ENCODE assay signal across 10 mouse cellular contexts in the genomic region with DNA sequence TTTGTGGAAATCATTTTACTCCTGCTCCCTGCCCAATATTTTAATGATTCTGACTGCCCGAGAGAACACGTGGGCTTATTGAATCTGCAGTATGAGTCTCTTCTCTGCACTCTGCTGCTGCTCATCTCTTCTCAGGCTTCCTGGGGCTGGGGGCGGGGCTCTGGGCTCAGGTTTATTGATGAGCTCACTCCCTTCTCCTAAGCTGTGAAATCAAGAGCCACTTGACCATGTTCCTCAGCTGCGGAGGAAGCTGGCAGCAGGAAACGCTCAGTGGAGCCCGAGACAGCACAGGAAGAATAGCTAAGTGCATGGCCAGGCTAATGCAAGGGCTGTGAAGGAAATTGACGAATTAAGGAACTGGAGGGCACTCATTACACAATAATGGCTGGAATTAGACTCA. TPM values are rescaled to one million over a fixed set of nuclear protein-coding genes. Genes with fewer than 3 reads are reported as not detected.
DNase-seq lines count a peak whose midpoint lies in the region; TF ChIP-seq lines count a peak whose summit lies in the region.
"Had no signal": no experiment of that assay in that cellular context is flagged by ENCODE, and none has a peak within 500 bp of the region (broad histone marks: within the 10 kb centered on the region; RNA-seq: fewer than 3 reads in every experiment).

No protein-coding gene starts in this region.

- no peaks in the 10 kb centered on the region for H3K27me3 ChIP-seq in limb, embryonic 10.5 days (ENCODE audit: low read depth, poor library complexity, severe bottlenecking)
- H3K27me3 ChIP-seq: heart, embryonic 15.5 days; lung, embryonic 15.5 days had no signal

- TF ChIP-seq POLR2A in bone marrow macrophage, adult 2 months (IDR thresholded peaks at IDR 0.05; ENCODE audit: borderline replicate concordance, low read depth, low read length) = no peak

- no peak overlapping the region for H3K4me3 ChIP-seq in bone marrow macrophage, adult 2 months (ENCODE audit: insufficient read depth, low read length)
- no peak overlapping the region for H3K4me3 ChIP-seq in limb, embryonic 10.5 days
- H3K4me3 ChIP-seq: heart, embryonic 15.5 days; lung, embryonic 15.5 days had no signal

- no peaks in the 10 kb centered on the region for H3K36me3 ChIP-seq in limb, embryonic 10.5 days
- H3K36me3 ChIP-seq: heart, embryonic 15.5 days; lung, embryonic 15.5 days had no signal

- TF ChIP-seq CTCF in bone marrow macrophage, adult 2 months (IDR thresholded peaks at IDR 0.05; ENCODE audit: low read depth, low read length) = no peak

- peak overlapping the region; percentile 68 for H3K27ac ChIP-seq in bone marrow macrophage, adult 2 months (ENCODE audit: insufficient read depth, low read depth, low read length)
- H3K27ac ChIP-seq in limb, embryonic 10.5 days = no peak overlapping the region
- H3K27ac ChIP-seq: heart, embryonic 15.5 days; lung, embryonic 15.5 days had no signal

- H3K9me3 ChIP-seq in limb, embryonic 10.5 days (replicated peaks) = no peaks in the 10 kb centered on the region
- H3K9me3 ChIP-seq: heart, embryonic 15.5 days; lung, embryonic 15.5 days had no signal

- DNase-seq in heart, adult 11 months = peak; percentile 91
- no peak for DNase-seq in heart, adult 8-10 months (ENCODE audit: low spot score)
- peak; percentile 7 to 17 for DNase-seq in frontal cortex, postnatal 10 days (ENCODE audit: low spot score in 2 of 2)
- DNase-seq in mesoderm, embryonic 11.5 days (ENCODE audit: low read depth, low spot score) = peak; percentile 39
- DNase-seq in ovary, postnatal 10 days (ENCODE audit: low spot score) = no peak
- no peak for DNase-seq in spleen, postnatal 4 days (ENCODE audit: low spot score in 2 of 2)
- no peak for DNase-seq in limb, embryonic 10.5 days (ENCODE audit: low spot score)

- 35% methylated on average over 7 of the region's 7 CpGs for WGBS in limb, embryonic 10.5 days

- peaks cover 45% of the 10 kb centered on the region for H3K4me1 ChIP-seq in bone marrow macrophage, adult 2 months (ENCODE audit: control insufficient read depth, insufficient read depth, low read length)
- peaks cover 3% of the 10 kb centered on the region for H3K4me1 ChIP-seq in limb, embryonic 10.5 days
- H3K4me1 ChIP-seq: heart, embryonic 15.5 days had no signal

RNA-seq across cellular contexts. Expression of gene March11, which starts 56.5 kb away (rescaled TPM):
- total RNA-seq in heart, adult 8-10 months (2022) = under 1 TPM in 2 of 4 experiments, not detected in 2; 0.38 to 0.46 TPM
- polyA plus RNA-seq in bone marrow macrophage, adult 2 months (2012; ENCODE audit: insufficient read depth, insufficient read length, missing spikeins) = not detected in 2 replicates
- 0.24 and 0.30 TPM in 2 replicates for polyA plus RNA-seq in limb, embryonic 10.5 days (2016; fragmentation: Nextera tagmentation; extraction: Ambion mirVana)

Comparison
In these comparisons a context has a peak if more than half of its experiments do, and no peak if none do; other contexts are left out.
1. DNase-seq: peak in heart, adult 11 months (single experiment), frontal cortex, postnatal 10 days (2 of 2) and mesoderm, embryonic 11.5 days (single experiment); none in heart, adult 8-10 months (single experiment), ovary, postnatal 10 days (single experiment), spleen, postnatal 4 days (0 of 2) and limb, embryonic 10.5 days (single experiment).